In genomic region chr6:33711742-33712141, GRCm38 (mm10) we compare ENCODE assay signal across 22 mouse cellular contexts.
"Had no signal": no experiment of that assay in that cellular context is flagged by ENCODE, and none has a peak within 500 bp of the region (broad histone marks: within the 10 kb centered on the region; RNA-seq: fewer than 3 reads in every experiment).

No protein-coding gene starts in this region.

- H3K9ac ChIP-seq: kidney, embryonic 15.5 days; limb, embryonic 12.5 days; limb, embryonic 15.5 days; liver, embryonic 14.5 days; liver, postnatal 0 days; lung, embryonic 14.5 days; midbrain, embryonic 12.5 days; midbrain, embryonic 15.5 days; neural tube, embryonic 12.5 days; neural tube, embryonic 15.5 days had no signal

- DNase-seq: kidney, adult 8-10 months; kidney, postnatal 14 days; kidney, postnatal 4 days; layer of hippocampus, postnatal 36 days; left cerebral cortex, postnatal 4 days; liver, postnatal 0 days; lung, embryonic 14.5 days; thymus, adult 2 months; thymus, postnatal 14 days; thymus, postnatal 4 days had no signal

- H3K4me2 ChIP-seq: kidney, embryonic 15.5 days; limb, embryonic 12.5 days; limb, embryonic 15.5 days; liver, embryonic 11.5 days; lung, embryonic 14.5 days; midbrain, embryonic 12.5 days; midbrain, embryonic 15.5 days; neural tube, embryonic 12.5 days; neural tube, embryonic 15.5 days had no signal

- H3K27ac ChIP-seq: kidney, embryonic 15.5 days; limb, embryonic 12.5 days; limb, embryonic 15.5 days; liver, embryonic 14.5 days; macrophage; midbrain, embryonic 12.5 days; midbrain, embryonic 15.5 days; neural tube, embryonic 12.5 days; neural tube, embryonic 15.5 days; stomach, postnatal 0 days had no signal

- H3K4me3 ChIP-seq: kidney, embryonic 15.5 days; limb, embryonic 12.5 days; limb, embryonic 15.5 days; midbrain, embryonic 12.5 days; midbrain, embryonic 15.5 days; neural tube, embryonic 12.5 days; neural tube, embryonic 15.5 days had no signal

- H3K4me1 ChIP-seq: kidney, embryonic 15.5 days; limb, embryonic 12.5 days; limb, embryonic 15.5 days; neural tube, embryonic 15.5 days had no signal

- ATAC-seq: liver, postnatal 0 days; lung, postnatal 0 days; midbrain, embryonic 15.5 days had no signal

- H3K36me3 ChIP-seq: kidney, embryonic 15.5 days; limb, embryonic 12.5 days; limb, embryonic 15.5 days; midbrain, embryonic 12.5 days; midbrain, embryonic 15.5 days; neural tube, embryonic 12.5 days; neural tube, embryonic 15.5 days had no signal

- H3K9me3 ChIP-seq: kidney, embryonic 15.5 days; limb, embryonic 12.5 days; limb, embryonic 15.5 days; midbrain, embryonic 12.5 days; midbrain, embryonic 15.5 days; neural tube, embryonic 12.5 days; neural tube, embryonic 15.5 days had no signal

- H3K27me3 ChIP-seq: kidney, embryonic 15.5 days; limb, embryonic 12.5 days; limb, embryonic 15.5 days; midbrain, embryonic 12.5 days; midbrain, embryonic 15.5 days; neural tube, embryonic 12.5 days; neural tube, embryonic 15.5 days had no signal
